Mouse (Mus musculus) G1E-ER4 (cell line): ENCODE results near the gene Prpf8. TPM values are rescaled to one million over a fixed set of nuclear protein-coding genes. Genes with fewer than 3 reads are reported as not detected.

ENCODE experiments used
- GATA1 ChIP-seq: IDR thresholded peaks from one replicate; pipeline ENCODE4 v1.8.0; 2012; ENCODE audit warnings: low read length, inconsistent platforms
- polyA plus RNA-seq: library from polyadenylated mRNA; stranded (reverse); fragments of >175 nt; gene quantifications from 2 replicates; pipeline ENCODE4 v1.2.3, GENCODE M21; 2012

Prpf8 gene
- polyA plus RNA-seq, 1 experiment: 57.7 TPM

DNA sequence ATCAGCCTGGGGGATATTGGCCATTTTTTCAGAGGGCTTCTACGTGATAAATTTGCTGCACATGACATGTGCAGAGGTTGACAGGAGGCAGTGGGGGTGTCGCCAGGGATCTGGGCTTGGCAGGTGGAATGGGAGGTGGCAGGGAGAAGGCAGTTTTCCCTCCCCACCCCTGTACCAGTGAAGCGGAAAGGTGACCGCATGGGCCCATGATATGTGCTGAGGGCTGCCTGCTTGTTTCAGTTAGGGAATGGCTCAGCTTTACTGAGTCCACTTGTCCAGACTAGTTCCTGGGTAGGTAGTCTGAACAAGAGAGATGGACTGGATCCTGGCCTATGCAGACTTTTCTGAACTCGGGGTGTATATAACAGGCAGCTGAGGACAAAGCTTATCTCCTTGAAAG is 64.7 kb downstream of the Prpf8 start:
- TF ChIP-seq GATA1: no peak

DNA sequence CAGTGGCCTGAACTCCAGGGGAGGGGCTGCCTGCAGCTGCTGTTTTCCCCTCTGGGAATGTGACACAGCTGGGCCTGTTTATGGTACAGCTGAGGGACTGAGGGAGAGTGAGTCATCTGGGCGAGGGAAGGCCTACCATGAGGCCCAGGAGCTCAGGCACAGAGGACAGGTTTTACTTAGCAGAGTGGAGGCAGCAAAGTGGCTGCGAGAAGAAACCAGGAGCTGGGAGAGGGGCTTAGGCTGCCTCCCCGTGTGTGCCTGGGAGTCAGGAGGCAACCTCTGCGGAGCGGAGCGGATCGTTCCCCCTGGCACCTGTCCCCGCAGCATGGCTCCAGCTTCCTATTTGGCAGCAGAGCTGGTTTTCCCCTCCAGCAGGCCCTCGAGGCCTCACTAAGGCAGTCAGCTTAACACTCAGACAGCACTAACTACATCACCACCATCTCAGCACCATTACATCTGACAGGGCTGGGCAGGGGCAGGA is 65.4 kb downstream of the Prpf8 start:
- no peak for TF ChIP-seq GATA1

DNA sequence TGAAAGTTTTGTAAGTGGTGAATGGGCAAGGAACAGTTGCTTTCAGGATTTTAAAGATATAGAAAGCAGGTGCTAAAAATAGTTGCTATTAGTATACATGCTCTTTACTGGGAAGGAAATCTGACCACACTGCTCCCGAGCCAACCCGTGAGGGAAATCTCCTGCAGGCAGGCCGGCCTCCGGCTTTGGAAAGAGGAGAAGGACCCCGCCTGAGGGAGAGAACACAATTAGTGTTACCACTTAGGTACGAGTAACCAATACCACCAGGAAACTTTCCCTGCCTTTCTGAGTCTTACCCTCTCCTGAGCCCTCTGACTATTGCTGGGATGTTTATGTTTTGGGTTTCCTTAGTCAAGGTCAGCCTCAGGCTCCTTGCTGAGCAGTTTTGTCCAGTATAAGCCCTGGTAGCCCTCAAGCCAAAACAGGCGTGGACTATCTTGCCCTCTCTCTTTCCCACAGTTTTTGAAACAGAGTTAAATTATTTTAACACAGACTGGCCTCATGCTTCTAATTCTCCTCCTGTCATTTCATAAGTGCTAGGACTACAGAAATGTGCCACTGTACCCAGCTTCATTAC is 66.4 kb downstream of the Prpf8 start:
- TF ChIP-seq GATA1: no peak

DNA sequence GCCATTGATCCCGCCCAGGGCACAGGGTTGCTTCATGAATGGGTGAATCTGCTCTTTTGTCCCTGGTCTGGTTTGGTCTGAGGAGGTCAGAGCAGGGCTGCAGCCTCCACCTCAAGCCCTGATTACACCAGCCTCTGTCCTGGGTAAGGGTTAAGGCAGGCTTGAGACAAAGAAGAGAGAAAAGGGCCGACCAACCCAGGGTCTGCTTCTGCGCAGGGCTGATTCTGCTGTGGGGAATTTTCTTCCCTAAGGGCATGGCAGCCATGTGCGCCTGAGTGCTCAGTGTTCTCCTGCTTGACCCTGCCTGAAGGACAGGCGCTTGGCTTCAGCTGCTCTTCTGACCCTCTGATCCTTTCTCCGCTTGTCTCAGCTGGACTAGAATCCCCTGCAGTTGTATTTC is 70.5 kb downstream of the Prpf8 start:
- TF ChIP-seq GATA1: no peak

DNA sequence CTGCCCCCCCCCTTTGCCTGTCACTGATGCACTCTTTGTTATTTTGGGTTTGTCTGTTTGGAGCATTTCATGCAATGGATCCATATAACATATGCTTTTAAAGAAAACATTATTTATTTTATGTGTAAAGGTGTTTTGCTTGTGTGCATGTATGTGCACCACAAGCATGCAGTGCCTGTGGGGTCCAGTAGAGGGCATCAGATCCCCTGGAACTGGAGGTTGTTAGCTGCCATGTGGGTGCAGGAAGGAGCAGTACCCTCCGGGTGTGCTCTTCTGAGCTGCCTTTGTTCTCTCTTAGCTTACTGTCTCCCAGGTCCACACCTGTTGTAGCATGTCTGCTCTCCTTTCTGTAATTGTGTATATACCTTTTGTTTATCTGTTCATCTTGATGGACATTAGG is 71.5 kb downstream of the Prpf8 start:
- no peak for TF ChIP-seq GATA1

Other genes with a start within 250 kb of the Prpf8 start
- 104 and 153 TPM in 2 replicates for gene Rpa1, start 138.5 kb upstream of the Prpf8 start, polyA plus RNA-seq
- gene Smyd4, start 138.4 kb upstream of the Prpf8 start, polyA plus RNA-seq: 0.67 and 0.75 TPM in 2 replicates
- not detected in 2 replicates for gene Serpinf1, start 64.1 kb upstream of the Prpf8 start, polyA plus RNA-seq
- 0.05 TPM in 1 of 2 replicates, not detected in the other for gene Serpinf2, start 47.2 kb upstream of the Prpf8 start, polyA plus RNA-seq
- 23.4 and 24.8 TPM in 2 replicates for gene Wdr81, start 32.1 kb upstream of the Prpf8 start, polyA plus RNA-seq
- not detected in 2 replicates for gene Tlcd2, start 25.1 kb upstream of the Prpf8 start, polyA plus RNA-seq
- gene Rilp, start 23.3 kb downstream of the Prpf8 start, polyA plus RNA-seq: 0.30 and 0.37 TPM in 2 replicates
- 0.03 and 0.04 TPM in 2 replicates for gene Scarf1, start 26.7 kb downstream of the Prpf8 start, polyA plus RNA-seq
- 5.1 and 6.5 TPM in 2 replicates for gene Slc43a2, start 44.9 kb downstream of the Prpf8 start, polyA plus RNA-seq
- gene Pitpna, start 101.3 kb downstream of the Prpf8 start, polyA plus RNA-seq: 36.7 and 46.7 TPM in 2 replicates
- 23.9 and 39.1 TPM in 2 replicates for gene Inpp5k, start 144.2 kb downstream of the Prpf8 start, polyA plus RNA-seq
- gene Myo1c, start 163.7 kb downstream of the Prpf8 start, polyA plus RNA-seq: 32.6 and 47.1 TPM in 2 replicates
- gene Crk, start 192.4 kb downstream of the Prpf8 start, polyA plus RNA-seq: 124 and 160 TPM in 2 replicates
- gene Ywhae, start 246.1 kb downstream of the Prpf8 start, polyA plus RNA-seq: 432 and 613 TPM in 2 replicates